Mouse (Mus musculus): ENCODE measurements around the gene Dnah8. TPM values are rescaled to one million over a fixed set of nuclear protein-coding genes. Genes with fewer than 3 reads are reported as not detected.
"Not testable (repeated sequence)": the region's sequence is repeated elsewhere in the genome, so short reads cannot be mapped to it uniquely, and the experiment has no call there.

The Dnah8 gene
- total RNA-seq (2022), result under 1 TPM; 0.37 to 0.81 (median 0.68) TPM

GRCm38 (mm10) chr17:30624132-30624531, at the start of gene Dnah8:
Gene Dnah8, plus strand, starts transcription at chr17:30624354.
- DNase-seq, result not testable (repeated sequence)

GRCm38 (mm10) chr17:30574783-30575075, 49.4 kb upstream of the Dnah8 start:
- no peak for DNase-seq

GRCm38 (mm10) chr17:30575121-30575904, 48.8 kb upstream of the Dnah8 start:
- DNase-seq, result peak; percentile 51

- peak; percentile 93 for DNase-seq
These were observed 48.0 kb upstream of the Dnah8 start, which contains the start of gene Btbd9 for GRCm38 (mm10) chr17:30575941-30576773. Gene Btbd9, minus strand, starts transcription at chr17:30576488.

GRCm38 (mm10) chr17:30576946-30577345, 47.2 kb upstream of the Dnah8 start:
- peak; percentile 14 for DNase-seq

GRCm38 (mm10) chr17:30580781-30581180, 43.4 kb upstream of the Dnah8 start:
- DNase-seq, result no peak

GRCm38 (mm10) chr17:30581201-30581600, 43.0 kb upstream of the Dnah8 start:
- no peak for DNase-seq

- no peak for DNase-seq
These were observed 41.8 kb upstream of the Dnah8 start for GRCm38 (mm10) chr17:30582313-30582712.

GRCm38 (mm10) chr17:30583258-30584001, 40.7 kb upstream of the Dnah8 start:
- no peak for DNase-seq

GRCm38 (mm10) chr17:30590417-30591198, 33.5 kb upstream of the Dnah8 start:
- no peak for DNase-seq

GRCm38 (mm10) chr17:30594407-30594806, 29.7 kb upstream of the Dnah8 start:
- DNase-seq, result no peak

GRCm38 (mm10) chr17:30594846-30595245, 29.3 kb upstream of the Dnah8 start:
- no peak for DNase-seq

GRCm38 (mm10) chr17:30597786-30598185, 26.4 kb upstream of the Dnah8 start:
- no peak for DNase-seq

- DNase-seq, result no peak
These were observed 25.9 kb upstream of the Dnah8 start for GRCm38 (mm10) chr17:30598300-30598699.

GRCm38 (mm10) chr17:30602175-30602574, 22.0 kb upstream of the Dnah8 start:
- no peak for DNase-seq

GRCm38 (mm10) chr17:30604296-30604695, 19.9 kb upstream of the Dnah8 start:
- no peak for DNase-seq

- DNase-seq, result no peak
These were observed 19.2 kb upstream of the Dnah8 start for GRCm38 (mm10) chr17:30605001-30605400.

GRCm38 (mm10) chr17:30606206-30606605, 17.9 kb upstream of the Dnah8 start:
- DNase-seq, result no peak

- no peak for DNase-seq
These were observed 17.5 kb upstream of the Dnah8 start for GRCm38 (mm10) chr17:30606634-30607081.

- DNase-seq, result no peak
These were observed 16.8 kb upstream of the Dnah8 start for GRCm38 (mm10) chr17:30607330-30607729.

GRCm38 (mm10) chr17:30607909-30608495, 16.2 kb upstream of the Dnah8 start:
- no peak for DNase-seq
